Mouse (Mus musculus) adrenal gland, adult (tissue): ENCODE data around the gene Fis1.
"Not testable (repeated sequence)": the region's sequence is repeated elsewhere in the genome, so short reads cannot be mapped to it uniquely, and the experiment has no call there.

Experiments used
- DNase-seq, 2 experiments: peaks; one replicate each; pipeline ENCODE4 v3.0.0; 2022 to 2023; ENCODE audit warnings: low spot score in 1 of 2; ENCODE audit not compliant: inconsistent age in 2 of 2

Fis1 gene

GRCm38 (mm10) chr5:136940029-136940428, 13.0 kb upstream of the Fis1 start:
- not testable (repeated sequence) for DNase-seq

- no peak for DNase-seq
Measured at GRCm38 (mm10) chr5:136940845-136941560, 12.1 kb upstream of the Fis1 start.

GRCm38 (mm10) chr5:136942781-136943180, 10.3 kb upstream of the Fis1 start:
- DNase-seq: no peak

DNA sequence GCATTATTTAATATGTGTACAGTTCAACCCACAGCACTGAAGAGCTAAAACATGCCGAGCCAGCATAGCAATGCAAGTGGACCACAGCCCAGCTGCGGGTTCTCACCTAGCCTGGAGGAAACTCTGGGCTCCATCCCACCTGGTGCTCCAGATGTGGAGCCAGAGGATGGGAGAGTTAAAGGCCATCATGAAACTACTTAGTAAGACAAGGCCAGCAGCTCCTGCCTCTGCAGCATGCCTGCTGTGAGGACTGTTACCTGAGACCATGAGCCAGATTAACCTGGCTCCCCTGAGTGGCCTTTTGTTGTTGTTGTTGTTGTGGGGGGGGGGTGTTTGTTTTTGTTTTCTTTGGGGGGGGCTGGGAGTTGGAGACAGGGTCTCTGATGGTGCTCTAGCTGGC, 9.7 kb upstream of the Fis1 start:
- no peak for DNase-seq

DNA sequence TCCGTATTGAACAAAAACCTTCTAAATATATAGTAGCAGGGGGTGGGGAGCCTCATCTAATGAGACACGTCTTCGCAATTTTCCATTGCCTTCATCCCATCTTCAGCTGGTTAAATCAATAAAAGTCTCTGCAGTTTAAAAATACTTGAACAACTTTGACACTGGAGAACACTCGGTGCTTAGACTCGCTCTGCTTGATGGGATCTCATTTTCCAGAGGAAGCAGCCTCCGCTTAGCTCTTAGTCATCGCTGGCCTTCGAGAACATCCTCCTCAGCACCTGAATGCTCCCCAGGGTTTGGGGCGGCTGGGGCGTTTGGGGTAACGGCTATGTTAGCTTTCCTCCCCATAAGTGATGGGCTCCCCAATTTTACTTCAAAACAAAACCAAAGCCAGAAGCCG, 8.0 kb upstream of the Fis1 start:
- DNase-seq: no peak

DNA sequence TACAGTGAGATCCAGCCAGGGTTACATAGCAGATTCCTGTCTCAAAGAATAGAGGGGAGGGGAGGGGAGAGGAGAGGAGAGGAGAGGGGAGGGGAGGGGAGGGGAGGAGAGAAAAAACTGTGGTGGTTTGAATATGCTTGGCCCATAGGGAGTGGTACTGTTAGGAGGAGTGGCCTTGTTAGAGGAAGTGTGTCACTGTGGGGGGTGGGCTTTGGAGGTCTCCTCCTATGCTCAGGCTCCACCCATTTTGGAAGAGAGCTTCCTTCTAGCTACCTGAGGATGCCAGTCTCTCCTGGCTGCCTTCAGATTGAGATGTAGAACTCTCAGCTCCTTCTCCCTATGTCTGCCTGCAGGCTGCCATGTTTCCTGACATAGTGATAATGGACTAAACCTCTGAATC, 5.2 kb upstream of the Fis1 start:
- DNase-seq: no peak

DNA sequence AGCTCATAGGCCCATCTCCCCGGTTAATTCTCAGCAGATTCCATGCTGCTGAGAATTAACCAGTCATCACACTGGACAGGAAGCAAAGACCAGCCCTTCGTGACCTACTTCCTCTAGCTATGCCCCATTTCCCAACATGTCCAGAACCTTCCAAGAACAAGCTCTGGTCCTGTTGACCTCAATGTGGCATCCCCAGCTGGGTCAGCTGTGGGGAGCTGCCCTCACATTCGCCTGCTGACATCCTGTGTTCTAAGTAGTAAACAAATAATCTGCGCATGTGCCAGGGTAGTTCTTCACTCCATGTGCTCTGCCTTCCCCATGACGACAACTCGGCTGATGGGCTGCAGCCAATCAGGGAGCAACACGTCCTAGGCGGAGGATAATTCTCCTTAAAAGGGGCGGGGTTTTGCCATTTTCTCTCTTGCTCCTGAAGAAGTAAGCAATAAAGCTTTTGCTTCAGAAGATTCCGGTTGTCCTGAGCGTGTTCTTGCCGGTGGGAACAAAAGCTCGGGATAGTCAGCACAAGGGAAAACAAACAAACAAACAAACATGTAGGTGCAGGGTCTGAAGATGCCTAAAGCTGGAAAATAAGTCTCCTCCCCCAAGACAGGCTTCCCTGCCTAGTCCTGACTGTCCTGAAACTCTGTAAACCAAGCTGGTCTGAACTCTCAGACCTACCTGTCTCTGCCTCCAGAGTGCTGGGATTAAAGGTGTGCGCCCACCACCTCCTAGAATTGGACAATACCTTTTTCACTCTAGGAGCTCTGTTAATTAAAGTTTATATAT, 3.3 kb upstream of the Fis1 start:
- DNase-seq: not testable (repeated sequence)

- DNase-seq: no peak
Measured at GRCm38 (mm10) chr5:136950521-136950920, 2.6 kb upstream of the Fis1 start.

DNA sequence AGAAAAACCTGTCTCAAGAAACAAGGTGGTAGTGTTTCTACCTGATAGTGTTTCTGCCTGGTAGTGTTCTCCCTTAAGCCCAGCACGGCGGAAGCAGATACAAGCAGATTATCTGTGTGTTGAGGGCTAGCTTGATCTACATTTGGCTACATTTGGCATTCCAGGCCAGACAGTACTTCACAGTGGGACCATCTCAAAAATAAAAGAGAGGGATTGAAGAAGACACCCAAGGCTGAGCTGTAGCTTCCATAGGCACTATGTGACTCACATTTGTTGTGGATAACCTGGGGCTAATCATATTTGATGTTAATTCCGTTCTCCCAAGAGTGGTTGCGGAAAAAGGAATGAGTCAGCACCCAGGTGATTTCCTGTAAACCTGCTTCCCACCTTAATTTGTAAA, 922 bp upstream of the Fis1 start:
- DNase-seq: no peak

DNA sequence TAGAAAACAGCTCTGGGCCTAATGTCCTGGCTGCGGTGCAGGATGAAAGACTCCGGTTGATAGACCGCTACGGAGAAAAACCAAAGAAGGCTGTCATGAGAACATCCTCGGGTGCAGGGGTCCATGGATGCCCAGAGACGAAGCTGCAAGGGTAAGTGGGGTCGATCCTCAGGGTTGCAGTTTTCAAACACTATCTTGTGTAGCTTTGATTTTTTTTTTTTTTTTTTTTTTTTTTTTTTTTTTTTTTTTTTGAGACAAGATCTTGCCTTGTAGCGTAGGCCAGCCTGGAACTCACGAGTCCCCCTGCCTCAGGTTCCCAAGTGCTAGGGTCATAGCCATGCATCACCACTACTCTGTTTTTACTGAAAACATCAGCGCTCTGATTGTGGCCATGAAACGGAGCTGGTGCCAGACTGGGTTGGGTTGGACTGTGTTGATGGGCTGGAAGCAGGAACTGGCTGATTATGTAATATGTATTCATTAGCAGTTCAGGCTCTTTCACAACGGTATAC, 421 bp downstream of the Fis1 start:
- DNase-seq: peak; percentile 54 to 84

GRCm38 (mm10) chr5:136955622-136956021, 2.5 kb downstream of the Fis1 start:
- no peak for DNase-seq

DNA sequence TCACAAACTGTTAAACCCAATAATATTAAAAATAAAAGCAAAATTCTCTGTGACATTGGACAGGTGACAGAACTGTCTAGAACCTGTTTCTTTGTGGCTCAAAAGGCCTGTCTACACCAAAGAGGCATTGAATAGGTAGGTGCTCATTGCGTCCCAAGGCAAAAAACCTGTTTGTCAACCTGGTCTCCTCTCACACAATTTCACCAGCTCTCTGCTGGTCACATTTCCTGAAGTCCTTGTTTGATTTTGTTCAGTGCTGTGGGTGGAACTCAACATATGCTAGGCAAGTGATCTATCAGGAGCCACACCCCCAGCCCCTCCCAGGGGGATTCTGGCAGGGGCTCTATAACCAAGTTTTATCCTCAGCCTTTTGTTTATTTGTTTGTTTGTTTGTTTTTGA, 4.2 kb downstream of the Fis1 start:
- DNase-seq: no peak

DNA sequence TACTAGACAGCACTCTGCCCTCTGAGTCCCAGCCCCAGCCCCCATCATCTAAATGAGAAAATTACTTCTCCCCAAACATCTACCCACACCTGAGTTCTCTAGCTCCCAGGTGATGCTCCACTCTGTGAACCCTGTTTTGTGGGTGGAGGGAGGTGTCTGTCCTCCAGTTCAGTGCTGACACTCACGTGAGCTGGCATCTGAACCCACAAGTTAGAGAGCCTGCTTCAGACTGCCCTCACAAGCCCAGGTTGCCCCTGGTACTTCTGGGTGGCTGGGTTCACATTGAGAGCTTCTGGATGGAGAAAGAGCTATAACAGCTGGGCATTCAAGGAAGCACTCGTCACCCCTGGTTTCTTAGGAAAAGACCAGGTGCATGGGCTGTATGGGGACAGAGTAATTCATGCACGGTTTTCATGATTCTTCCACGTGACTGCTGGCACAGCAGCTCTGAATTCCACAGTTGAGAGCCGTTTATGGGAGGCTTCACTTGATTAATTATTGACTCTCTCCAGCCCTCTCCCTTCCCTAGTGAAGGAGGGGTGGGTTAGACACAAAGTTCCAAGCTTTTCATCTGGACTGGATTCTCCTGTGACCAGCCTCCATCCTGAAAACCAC, 6.0 kb downstream of the Fis1 start:
- no peak for DNase-seq

DNA sequence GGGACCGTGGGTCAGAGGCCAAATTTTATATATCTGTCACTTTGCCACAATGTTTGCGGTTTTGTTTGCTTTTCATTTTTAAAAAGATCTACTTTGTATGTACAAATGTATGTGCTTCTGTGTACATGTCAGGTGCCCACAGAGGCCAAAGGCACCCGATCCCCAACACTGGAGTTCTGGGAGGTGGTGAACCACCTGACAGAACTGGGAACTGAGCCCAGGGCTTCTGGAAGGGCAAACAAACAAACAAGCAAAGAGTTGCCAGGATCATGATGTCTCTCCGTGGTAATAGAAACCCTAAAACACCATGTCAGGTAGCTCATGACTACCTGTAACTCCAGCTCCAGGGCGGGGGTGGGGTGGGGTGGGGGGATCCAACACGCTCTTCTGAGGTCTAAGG, 7.0 kb downstream of the Fis1 start:
- no peak for DNase-seq

GRCm38 (mm10) chr5:136961334-136961982, 8.4 kb downstream of the Fis1 start:
- no peak for DNase-seq

DNA sequence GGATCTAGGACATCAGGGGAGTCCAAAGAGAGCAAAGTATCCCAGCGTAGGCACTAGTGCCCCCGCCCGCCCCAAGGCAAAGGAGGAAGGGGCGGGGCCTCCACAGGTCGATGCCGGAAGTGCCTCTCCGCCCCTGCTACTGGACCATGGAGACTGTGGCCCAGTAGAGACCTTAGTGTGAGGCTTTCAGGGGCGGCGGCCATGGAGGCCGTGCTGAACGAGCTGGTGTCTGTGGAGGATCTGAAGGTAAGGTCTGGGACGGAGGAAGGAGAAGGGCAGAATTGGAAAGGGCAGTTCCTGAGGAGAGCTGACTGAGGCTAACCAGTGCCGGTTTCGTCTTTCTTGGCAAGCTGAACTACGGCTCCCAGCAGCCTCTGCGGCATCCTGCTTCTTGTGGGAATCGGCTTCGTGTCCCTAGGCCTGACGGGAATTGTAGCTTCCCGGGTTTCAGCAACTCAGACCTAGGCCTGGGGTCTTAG, 8.9 kb downstream of the Fis1 start:
- peak; percentile 92 to 99 for DNase-seq

DNA sequence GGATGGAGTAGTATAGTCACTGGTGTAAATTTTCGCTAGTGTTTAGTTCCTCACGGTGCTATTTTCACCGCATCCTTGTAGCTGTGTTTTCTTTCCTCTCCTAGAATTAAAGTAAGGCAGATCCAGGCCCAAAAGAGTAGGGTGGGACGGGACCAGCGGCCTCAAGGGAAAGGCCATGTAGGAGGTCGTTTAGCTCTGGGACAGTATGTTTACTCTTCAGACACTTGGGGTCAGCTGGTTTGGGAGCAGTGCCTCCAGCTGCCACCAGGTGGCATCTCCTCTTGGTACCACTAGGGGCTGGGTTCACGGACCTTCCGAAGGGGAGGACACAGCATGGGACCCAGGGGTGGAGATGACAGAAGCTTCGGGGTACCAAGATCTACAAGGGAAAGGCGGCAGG, 9.4 kb downstream of the Fis1 start:
- peak; percentile 80 to 94 for DNase-seq

DNA sequence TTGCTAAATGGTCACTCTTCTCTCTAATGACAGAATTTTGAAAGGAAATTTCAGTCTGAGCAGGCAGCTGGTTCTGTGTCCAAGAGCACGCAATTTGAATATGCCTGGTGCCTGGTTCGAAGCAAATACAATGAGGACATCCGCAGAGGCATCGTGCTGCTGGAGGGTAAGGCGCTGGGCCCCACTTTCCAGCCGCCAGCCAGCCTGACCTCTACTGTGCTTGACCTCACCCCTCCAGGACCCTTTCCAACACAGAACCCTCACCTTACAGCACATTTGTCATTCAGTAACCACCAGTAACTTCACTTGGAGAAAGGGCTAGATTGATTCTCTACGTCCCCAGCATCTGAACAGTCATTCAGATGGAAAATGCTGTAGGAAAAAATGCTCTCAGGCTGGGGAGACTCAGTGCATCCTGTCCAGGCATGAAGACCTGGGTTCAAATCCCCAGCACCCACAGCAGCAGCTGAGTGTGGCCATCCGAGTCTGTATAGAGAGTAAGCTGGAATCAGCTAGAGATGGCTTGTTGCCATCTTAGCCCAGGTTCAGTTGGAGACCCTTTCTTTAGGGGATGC, 10.0 kb downstream of the Fis1 start:
- DNase-seq: no peak

- DNase-seq: no peak
Measured at GRCm38 (mm10) chr5:136965210-136965609, 12.1 kb downstream of the Fis1 start.

- DNase-seq: peak in 1 of 2 experiments; percentile 44
Measured at GRCm38 (mm10) chr5:136965686-136966085, 12.6 kb downstream of the Fis1 start.

DNA sequence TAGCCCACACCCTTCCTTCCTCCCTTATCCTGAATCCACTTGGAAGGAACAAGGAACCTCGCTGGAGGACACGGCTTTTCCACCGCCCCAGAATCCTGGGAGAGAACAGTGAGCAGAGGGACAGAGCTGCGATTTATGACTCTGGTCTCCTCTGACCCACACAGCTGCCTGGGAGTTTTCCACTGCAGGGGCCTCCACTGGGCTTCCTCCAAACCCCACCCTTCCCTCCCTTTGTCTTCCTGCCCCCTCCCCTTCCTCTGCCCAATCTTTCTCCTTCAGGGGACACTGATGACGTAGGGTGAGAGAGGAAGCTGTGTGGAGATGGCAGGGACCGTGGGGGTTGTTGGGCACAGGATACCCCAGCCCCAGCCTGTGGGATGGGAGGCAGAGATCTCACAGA, 13.3 kb downstream of the Fis1 start, which contains the start of gene Cldn15:
Gene Cldn15 (plus strand): TSS at position 286 of the 400 bp plus-strand sequence.
- DNase-seq: peak; percentile 56 to 72
